Mouse (Mus musculus) MEL (cell line): ENCODE results near the gene Fbxl15.

ENCODE experiments used
- CTCF ChIP-seq, 3 experiments: IDR thresholded peaks in 2 of 3; conservative IDR thresholded peaks in 1 of 3; 2 replicates each; pipeline ENCODE4 v1.5.1; 2011 to 2012; ENCODE audit warnings: low read length in 3 of 3, low read depth in 2 of 3, mild to moderate bottlenecking in 2 of 3, improper control_type of control experiment in 1 of 3, inconsistent platforms in 1 of 3, mixed read lengths in 1 of 3, moderate library complexity in 1 of 3; ENCODE audit not compliant: control insufficient read depth in 1 of 3, insufficient read depth in 1 of 3, poor library complexity in 1 of 3, severe bottlenecking in 1 of 3
- ELF1 ChIP-seq: IDR thresholded peaks from 2 replicates; pipeline ENCODE4 v1.6.1; 2014; ENCODE audit warnings: low read depth, mild to moderate bottlenecking, inconsistent platforms, low read length, improper control_type of control experiment, moderate library complexity
- MAFK ChIP-seq: IDR thresholded peaks from 2 replicates; pipeline ENCODE4 v1.6.1; 2011; ENCODE audit warnings: low read depth, mild to moderate bottlenecking, low read length, improper control_type of control experiment, borderline replicate concordance
- UBTF ChIP-seq: IDR thresholded peaks from 2 replicates; pipeline ENCODE4 v1.6.1; 2012; ENCODE audit warnings: low read depth, mild to moderate bottlenecking, inconsistent platforms, low read length, improper control_type of control experiment, moderate library complexity, borderline replicate concordance; ENCODE audit not compliant: insufficient read depth

GRCm38 (mm10) chr19:46326019-46326755 lies 1.8 kb upstream of the Fbxl15 start:
- TF ChIP-seq UBTF, result no peak
- TF ChIP-seq CTCF (IDR thresholded peaks at IDR 0.05 in 2 of 3, conservative IDR thresholded peaks at IDR 0.05 in 1 of 3; ENCODE audit: control insufficient read depth in 1 of 3, insufficient read depth in 1 of 3, low read depth in 2 of 3, low read length in 3 of 3, poor library complexity in 1 of 3, severe bottlenecking in 1 of 3), result no peak
- no peak for TF ChIP-seq ELF1
- no peak for TF ChIP-seq MAFK
